Mouse (Mus musculus) kidney, postnatal 10 days (tissue): ENCODE results near the gene Oxsm.

Experiments
- DNase-seq: peaks from one replicate; pipeline ENCODE4 v3.0.0; 2021; ENCODE audit warnings: mixed read lengths

Oxsm gene

DNA sequence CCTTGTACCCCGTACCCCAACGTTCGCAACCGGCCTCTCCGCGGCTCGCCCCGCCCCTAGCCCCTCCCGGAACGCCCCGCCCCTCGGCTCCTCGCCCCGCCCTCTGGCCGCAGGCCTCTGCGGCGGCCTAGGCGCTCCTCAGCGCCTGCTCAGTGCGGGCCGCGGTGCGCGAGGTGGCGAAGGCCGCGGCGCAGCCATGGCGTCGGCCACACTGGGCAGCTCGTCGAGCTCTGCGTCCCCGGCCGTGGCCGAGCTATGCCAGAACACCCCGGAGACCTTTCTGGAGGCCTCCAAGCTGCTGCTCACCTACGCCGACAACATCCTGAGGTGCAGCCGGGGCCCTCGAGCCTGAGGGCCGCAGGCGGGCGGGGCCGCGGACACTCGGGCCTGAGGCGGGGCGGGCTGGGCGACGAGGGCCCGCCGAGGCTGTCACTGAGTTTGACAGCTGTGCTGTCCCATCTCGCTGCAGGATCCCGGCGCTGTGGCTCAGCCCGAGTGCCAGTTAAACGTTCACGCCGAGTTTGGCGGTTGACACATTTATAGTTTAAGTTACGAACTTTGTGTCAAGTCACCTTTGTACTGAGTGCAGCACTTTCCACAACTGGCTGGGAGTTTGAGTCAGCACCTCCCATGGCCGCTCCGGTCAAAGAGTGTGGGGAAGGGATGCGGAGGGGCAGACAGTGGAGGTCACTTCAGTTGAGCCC lies at the start of gene Oxsm, which contains the start of gene Ngly1:
Gene Oxsm (minus strand): TSS at position 638 of the 704 bp plus-strand sequence.
Gene Ngly1 (plus strand): TSS at position 110 of the 704 bp plus-strand sequence.
- DNase-seq, result peak; percentile 95

DNA sequence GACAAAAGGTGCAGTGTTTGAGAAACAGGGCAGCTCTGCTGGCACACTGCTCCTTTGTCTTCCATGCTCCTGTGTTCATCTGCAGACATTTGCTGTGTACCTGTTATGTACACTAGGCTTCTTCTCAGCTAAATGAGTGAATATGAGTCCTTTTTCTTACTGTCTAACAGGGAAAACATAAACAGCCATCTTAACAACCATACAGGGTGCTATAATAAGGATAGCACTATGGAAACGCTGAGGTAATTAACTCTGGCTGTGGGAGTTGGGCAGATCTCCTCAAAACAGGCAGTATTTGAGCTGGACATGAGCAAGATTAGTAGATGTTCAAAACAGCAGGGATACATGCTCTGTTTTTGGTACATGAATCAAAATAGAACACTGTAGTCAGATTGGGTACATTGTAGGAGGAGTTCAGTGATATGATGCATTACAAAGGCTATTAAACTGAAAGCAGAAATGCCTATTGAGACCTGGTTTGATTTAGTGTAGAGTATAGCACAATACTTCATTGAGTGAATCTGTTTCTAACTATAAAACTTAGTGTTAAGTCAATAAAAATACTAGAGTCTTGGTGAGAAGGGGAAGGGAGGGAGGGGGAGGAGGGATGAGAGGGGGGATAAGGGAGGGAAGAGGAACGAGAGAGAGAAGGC lies 47.3 kb upstream of the Oxsm start:
- no peak for DNase-seq

DNA sequence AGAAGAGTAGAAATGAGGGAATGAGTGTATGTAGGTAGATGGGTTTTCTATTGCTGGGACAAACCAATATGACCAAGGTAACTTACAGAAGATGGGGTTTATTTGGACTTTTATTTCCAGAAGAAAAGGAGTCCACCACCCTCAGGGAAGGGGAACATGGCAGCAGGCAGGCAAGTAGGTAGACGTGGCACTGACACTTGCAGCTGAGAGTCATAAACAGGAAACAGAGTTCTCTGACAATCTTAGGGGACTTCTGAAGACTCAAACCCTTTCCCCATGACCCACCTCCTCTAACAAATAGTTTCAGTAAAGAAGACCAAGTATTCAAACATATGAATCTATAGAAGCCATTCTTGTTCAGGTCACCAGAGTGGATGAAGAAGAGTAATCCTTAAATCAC lies 44.3 kb upstream of the Oxsm start:
- DNase-seq, result no peak

DNA sequence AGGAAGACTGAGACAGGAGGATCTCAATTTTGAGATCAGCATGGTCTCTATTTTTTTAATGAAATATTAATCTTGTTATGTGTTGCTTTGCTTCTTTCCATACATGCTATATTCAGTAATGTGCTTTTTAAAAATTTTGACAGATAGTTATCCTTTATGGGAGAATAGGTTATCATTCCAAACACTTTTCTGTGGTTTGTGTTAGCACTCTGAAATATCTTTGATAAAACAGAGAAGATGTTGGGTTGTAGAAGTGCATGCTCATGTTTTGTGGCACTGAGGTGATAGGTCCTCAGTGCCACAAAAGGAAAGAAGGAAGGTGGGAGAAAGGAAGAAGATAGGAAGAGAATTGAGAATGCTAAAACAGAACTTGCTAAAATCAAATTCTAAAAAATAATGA lies 43.4 kb upstream of the Oxsm start:
- no peak for DNase-seq

DNA sequence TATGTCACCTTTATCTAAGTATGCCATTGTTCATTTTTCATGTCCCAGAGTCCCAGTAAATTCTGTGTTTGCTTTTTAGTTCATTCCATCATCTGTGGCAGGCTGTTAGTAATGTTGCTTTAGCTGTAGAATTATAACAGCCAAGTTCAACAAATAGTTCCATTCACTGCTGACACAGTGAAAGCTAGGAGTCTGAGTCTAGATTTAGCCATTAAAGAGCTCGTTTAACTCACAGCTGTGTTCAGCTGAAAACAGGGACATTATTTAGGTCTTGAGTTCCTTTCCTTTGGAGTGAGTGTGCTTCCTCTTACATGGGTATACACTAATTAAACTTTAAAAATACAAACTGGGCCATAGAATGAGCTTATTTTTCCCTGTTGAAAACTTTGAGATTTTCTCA lies 42.8 kb upstream of the Oxsm start:
- DNase-seq, result no peak

DNA sequence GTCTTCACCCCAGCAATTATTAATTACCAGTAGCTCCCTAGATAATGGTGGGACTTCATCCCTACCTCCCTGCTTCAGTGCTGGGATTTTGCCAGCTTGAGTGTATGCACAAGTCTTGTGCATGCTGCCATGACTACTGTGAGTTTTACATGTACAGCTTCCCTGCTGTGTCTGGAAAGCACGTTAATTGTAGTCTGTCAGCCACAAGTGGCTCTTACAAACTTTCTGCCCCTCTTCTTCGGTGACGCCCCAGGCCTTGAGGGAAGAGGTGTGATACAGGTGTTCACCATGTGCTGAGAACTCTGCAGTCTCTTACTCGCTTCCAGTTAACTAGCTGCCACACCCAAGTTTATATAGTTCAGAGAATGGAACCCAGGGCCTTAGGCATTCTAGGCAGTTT lies 34.4 kb upstream of the Oxsm start:
- DNase-seq, result no peak

DNA sequence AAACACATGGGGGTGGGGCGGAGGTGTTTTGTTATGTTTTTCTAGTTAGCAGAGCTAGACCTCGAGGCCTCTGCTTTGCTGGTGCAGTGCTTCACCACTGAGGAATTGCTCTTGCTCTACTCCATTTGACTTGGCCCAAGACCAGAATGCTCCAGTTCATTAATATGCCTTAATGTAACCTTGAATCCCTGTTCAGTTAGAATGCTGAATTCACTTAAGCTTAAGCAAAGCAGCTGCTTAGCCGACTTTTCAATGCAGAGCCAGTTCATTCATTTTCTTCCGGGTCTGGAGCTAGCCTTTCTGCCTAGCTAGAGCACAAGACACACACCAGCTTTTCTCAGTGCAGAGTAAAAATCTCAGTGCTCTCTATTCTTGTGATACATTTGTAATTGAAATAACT lies 29.6 kb upstream of the Oxsm start:
- DNase-seq, result no peak

DNA sequence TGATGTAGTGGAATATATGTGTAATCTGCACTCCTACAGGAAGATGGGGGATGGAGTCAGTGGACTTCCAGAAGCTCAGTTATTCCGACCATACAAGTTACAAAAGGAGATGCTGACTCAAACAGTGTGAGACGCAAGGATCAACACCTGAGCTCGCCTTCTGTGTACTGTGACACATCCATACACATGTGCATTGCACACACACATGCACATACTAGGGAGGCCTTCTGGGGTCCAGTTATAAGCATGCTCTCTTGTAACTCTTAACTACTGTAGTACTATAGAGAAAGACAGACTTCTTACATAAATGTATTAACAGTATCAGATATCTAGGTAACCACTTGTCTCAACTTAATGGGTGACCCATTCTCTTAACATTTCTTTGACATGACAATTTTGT lies 24.1 kb upstream of the Oxsm start:
- no peak for DNase-seq

DNA sequence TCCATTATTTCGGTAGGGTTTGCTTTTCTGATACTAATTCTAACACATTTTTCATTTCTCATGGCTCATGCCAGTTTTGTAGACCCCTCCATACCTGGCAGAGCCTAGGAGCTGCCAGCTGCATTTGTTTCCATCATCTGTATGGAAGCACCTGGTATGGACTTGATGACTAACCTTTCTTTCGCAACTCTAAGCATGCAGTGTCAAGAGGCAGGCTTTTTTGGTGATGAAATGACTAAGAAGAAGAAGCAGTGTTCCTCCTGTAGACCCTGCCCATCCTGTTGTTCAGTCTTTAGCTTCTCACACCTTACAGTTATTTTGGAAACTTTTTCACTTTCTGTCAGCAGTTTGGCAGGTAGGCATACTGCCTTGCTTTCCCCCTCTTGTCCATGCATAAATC lies 20.2 kb upstream of the Oxsm start:
- no peak for DNase-seq

DNA sequence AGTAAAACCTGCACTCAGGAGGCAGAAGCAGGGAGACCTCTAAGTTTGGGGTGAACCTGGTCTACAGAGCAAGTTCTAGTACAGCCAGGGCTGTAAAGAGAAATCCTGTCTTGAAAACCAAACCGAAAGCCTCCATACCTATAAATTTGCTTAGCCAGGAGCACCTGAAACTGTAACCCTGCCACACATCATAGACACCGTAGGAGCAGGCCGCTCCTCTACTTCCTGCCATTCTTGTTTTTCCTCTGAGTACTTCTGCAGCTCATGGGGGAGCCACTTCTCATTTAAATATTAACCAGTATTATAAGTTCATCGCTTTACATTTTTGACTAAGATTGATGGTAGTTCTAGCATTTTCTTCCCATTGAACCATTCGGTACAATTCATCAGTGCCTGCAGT lies 17.4 kb upstream of the Oxsm start:
- DNase-seq, result no peak

DNA sequence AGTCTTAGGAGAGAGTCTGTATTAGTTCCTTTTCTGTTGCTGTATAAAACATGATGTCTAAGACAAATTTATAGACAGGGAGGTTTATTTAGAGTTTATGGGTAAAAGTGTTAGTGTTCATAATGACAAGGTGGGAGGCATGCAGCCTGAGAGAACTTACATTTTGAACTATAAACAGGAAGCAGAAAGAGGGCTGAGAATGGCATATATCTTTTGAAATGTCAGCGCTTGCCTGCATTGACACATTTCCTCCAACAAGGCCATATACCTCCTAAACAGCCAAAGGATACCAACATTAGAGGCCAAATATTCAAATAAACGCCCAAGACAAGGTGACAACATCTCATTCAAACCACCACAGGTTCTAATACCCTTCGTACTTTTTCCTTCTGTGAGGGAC lies 12.3 kb upstream of the Oxsm start:
- DNase-seq, result no peak

DNA sequence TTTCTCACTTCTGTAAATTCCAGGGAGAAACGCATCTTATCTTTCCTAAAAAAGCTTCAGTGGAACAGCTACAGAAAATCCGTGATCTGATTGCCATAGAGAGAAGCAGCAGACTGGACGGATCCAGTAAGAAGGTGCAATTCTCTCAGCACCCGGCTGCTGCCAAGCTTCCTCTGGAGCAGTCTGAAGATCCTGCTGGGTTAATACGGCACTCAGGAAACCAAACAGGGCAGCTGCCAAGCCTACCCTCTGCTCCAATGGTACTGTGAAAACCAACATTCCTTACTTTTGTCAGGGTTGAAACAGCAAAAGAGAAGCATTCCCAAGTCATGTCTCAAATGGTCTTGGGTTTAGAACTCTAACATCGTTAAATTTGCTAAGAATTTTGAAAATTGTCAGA lies 10.9 kb upstream of the Oxsm start:
- DNase-seq, result no peak

DNA sequence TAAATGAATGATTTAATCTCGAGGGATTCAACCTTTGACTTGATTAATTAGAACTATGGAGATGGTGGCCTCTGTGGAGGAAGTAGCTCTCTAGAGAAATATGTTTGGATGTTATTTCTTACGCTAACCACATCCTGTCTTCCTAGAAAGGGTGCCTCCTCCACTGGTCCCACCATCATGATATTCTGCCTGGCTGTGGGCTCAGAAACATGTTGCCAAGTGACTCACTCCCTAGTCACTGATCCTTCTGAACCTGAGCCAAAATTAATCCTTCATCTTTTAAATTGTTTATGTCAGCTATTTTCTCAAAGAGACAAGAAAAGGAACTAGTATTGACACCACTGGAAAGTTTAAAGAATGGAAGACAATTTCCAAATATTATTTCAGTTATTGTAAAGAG lies 6.6 kb upstream of the Oxsm start:
- DNase-seq, result no peak

DNA sequence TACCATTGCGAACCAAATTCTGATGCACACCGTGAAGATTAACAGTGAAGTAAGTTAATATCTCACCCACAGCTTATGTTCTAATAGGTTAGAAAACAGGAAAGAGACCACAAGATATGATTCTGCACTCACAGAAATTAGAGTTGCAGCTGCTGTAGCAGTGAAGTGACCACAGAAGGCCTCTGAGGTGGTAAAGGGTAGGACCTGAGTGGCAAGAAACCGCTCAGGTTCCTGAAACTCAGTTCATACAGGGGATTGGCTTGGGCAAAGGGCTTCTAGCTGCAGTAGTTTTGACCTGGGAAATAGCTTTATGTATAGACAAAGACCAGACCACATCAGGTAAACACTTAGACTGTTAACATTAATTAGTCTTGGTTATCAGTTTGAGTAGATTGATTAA lies 6.1 kb upstream of the Oxsm start:
- DNase-seq, result no peak

DNA sequence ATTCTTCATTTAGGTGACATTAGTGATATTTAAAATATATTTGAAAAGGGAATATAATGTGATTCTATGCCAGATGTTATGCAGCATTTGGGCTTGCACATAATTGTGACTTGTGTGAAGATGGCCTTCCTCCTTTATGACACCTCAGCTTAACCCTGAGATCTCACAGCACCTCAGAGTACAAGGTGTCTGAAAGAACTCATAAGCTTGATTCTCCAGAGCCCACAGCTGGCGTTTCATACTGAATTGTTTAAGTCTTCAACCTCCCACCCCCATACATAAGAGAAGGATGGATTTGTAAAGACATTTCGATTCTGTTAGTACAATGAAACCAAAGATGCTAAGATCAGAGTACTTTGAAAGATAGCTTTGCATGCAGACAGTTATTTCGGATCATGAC lies 491 bp upstream of the Oxsm start:
- no peak for DNase-seq

DNA sequence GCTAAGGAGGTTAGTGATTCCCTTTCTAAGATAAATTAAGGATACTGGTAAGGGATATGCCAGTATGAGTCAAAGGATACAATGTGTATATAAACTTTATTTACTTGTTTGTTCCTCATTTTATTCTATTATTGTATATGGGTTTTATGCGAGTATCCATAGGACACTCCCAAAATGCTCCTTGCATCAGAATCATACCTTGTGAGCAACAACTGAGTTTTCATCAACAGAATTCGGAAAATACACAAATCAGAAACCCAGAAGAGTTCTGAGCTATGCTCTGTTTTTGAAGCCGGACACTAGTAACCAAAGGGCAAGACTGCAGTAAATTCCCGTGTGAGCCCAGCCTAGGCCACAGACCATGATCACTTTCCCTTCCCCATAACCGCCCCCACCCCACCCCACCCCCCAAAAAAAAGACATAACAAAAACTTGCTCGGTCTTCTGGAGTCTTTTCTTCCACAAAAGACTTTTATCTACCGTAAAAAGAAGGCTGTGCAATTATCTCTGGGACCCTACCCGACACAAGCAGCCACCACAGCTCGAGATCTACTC lies 928 bp downstream of the Oxsm start:
- DNase-seq, result no peak

DNA sequence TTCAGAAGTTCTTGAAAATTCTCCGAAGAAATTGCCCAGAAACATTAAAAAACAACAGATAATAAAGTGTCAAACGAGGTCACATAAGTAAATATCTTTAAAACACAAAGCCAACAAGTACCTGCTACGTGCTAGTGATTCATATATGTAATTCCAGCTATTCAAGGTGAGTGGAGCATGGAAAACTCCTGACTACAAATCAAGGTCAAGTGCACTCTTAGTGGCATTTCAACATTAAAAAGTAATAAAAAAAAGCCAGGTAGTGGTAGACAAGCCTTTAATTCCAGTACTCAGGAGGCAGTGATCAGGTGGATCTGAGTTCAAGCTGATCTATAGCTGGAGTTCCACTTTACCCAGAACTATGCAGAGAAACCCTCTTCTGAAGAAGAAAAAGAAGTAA lies 1.5 kb downstream of the Oxsm start:
- no peak for DNase-seq

DNA sequence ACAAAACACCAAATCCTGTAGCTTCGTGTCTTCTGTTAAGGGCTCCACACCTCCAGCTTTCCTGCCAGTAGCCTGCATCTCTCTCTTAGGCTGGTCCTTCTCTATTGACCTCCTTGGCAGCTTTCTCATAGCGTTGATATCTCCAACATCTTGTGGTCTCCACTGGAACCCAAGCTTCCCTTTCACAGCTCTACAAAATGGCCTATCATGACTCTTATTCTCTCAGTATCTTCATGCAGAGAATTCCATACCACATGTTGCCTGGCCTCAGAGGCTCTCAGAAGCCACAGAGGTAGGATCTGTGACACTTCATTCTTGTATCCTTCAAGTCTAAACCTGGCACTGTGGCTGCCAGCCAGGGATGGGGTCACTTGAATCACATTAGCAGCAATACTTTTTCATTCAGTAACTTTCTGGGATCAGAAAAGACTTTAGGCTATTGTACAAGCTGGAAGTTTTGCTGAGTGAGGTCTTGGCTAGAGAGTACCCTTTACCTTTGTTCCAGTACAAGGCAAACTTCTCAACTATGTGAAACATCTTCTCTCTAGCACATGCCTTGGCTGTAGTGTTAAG lies 3.2 kb downstream of the Oxsm start:
- peak; percentile 25 for DNase-seq

DNA sequence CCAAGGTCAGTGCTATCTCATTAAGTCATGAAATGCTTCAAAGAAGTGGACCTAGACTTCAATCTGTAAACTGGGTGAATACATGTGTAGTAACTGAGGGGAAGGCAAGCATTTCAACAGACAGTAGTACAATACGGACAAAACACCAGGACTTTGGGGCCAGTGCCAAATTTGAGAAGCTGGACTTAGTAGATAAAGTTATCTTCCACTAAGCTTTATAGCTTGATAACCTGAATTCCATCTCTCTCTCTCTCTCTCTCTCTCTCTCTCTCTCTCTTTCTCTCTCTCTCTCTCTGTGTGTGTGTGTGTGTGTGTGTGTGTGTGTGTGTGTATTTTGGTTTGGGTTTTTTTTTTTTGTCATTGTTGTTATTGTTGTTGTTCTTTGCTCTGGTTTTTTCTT lies 4.5 kb downstream of the Oxsm start:
- no peak for DNase-seq

DNA sequence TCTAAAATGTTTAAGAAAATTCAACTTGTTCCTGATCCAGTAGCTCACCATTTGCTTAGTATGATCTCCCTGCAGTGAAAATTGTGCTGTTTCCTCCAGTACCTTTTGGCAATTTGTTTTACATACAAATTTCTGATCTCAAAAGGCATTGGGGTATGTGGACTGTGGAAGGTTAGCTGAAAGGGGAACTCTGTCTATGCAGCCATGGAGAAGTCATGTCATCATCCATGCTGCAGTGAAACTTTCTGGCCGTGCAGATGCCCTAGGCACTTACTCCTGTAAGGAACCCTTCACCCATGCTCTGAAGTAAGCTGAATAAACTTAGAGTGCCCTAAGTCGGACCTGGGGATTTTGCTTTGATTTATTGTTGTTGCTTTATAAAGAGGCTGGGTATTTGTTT lies 5.2 kb downstream of the Oxsm start:
- DNase-seq, result no peak

DNA sequence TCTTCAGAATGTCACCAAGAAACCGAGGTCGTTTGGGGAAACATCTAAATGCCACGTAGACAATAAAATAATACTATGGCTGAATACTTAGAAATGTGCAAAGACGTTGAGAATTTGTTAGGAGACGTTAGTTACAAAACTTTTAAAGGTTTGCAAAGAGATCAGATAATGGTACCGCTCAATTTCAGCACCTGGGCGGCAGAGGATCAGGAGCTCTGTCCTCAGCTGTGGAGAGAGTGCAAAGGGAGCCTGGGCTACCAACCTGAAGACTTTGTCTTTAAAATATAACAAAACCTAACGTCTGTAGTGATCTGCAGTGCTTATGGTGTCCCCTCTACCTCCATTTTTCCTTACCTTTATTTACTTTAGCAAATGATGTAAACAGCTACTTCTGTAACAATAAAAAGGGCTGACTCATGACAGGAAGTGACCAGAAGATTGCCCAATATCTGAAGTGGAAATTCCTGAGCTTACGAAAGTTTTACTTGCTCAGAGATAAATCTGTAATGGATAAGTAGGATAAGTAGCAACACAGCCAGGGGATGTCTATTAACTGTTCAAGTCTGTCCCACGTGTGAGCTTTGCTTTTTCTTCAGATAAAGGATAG lies 5.9 kb downstream of the Oxsm start:
- DNase-seq, result peak; percentile 20

DNA sequence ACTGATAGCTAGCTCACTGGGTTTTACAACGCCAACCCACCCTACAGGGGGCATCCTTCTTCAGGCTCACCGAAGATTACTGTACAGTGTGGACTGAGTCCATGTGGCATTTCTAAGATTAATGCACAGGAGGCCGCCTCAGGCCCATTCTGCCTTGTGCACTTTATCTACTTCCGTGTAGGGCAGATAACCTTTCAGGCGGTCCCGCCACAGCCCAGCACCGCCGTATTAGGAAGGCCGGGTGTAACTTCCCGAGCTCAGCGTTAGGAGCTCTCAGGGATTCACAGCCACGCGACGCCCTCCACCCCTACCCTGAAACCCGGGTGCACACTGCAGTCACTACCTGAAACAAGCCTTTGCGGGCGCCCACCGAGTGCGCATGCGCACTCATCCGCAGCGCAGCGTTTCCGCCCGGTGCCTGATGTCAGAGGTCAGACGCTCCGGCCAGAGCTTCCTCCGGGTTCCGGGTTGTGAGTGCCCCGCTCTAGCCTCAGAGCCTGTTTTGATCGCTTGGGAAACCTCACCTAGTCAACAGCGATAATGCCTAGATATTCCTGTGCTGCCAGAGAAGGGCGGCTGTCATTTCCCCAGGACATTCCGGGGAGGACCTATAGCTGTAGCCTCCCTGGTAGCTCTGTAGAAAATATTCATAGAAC lies 6.5 kb downstream of the Oxsm start:
- peak; percentile 94 for DNase-seq

DNA sequence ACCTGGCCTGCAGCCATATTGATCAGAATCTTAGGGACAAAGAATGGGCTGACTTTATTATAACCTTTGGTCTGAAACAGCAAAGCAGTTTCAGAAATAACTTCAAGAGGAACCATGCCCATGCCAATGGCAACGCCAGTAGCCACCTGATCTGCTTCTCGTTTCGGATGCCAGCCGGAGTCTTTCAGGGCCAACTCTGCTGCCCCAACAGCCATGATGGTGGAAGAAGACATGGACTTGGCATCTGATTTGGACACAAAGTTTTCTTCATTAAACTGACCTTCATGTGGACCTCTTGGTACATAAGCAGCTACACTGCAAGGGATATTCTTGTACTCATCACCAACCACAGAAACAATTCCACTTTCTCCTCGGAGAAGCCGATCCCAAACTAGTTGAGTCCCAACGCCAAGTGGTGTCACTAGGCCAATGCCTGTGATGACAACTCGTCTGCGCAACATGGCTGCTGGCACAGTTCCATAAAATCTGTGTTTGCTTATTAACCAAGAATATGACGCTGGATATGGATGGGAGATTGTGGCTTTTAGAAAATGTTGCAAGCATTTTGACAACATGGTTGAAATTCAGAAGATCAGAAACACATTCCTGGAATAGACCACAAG lies 7.3 kb downstream of the Oxsm start:
- no peak for DNase-seq
